Mouse (Mus musculus): ENCODE data around the gene Tyrp1.

DNA sequence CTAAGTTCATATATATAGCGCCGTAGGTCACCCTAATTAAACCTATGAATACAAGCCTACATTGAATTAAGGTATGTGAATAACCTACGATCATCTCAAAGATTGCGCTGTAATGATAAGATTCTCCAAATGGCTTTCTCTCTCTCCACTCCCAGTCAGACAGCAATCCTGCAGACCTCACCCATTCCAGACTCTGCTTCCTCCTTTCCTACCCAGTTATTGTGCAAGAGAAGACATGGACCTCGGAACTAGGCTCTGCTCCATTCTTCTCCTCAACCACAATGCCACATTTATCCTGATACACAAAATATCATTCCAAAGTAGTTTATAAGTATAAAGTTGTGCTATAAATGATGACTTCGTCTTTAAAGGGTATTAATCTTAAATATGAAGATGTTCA is 57.1 kb downstream of the Tyrp1 start:
- TF ChIP-seq POLR2A (IDR thresholded peaks at IDR 0.05; ENCODE audit: insufficient read length, low read depth) (no peak), TCF3 (IDR thresholded peaks at IDR 0.05; ENCODE audit: insufficient read length, low read depth) (no peak), E2F4 (IDR thresholded peaks at IDR 0.05; ENCODE audit: insufficient read depth) (no peak), SRF (IDR thresholded peaks at IDR 0.05; ENCODE audit: control insufficient read depth, insufficient read length, low read depth) (no peak), MYOG (IDR thresholded peaks at IDR 0.05; ENCODE audit: control insufficient read depth in 1 of 3, insufficient read depth in 1 of 3, insufficient read length in 2 of 3, low read depth in 2 of 3) (no peak), POLR2AphosphoS2 (IDR thresholded peaks at IDR 0.05; ENCODE audit: insufficient read length, low read depth) (no peak), TCF12 (IDR thresholded peaks at IDR 0.05; ENCODE audit: insufficient read depth, poor library complexity, severe bottlenecking) (no peak)

All from myocyte (in vitro differentiated cells).